16 mouse cellular contexts compared by ENCODE assay signal in genomic region chr3:109323447-109324300, GRCm38 (mm10). TPM values are rescaled to one million over a fixed set of nuclear protein-coding genes. Genes with fewer than 3 reads are reported as not detected.
A peak's percentile ranks its signal among the peaks of the same experiment; 100 is the strongest.
DNase-seq lines count a peak whose midpoint lies in the region; ATAC-seq and TF ChIP-seq lines count a peak whose summit lies in the region.
"Had no signal": no experiment of that assay in that cellular context is flagged by ENCODE, and none has a peak within 500 bp of the region (broad histone marks: within the 10 kb centered on the region; RNA-seq: fewer than 3 reads in every experiment).

No protein-coding gene starts in this region.

- no peak for DNase-seq in liver, postnatal 0 days
- peak; percentile 57 for DNase-seq in R1 (ENCODE audit: low read depth, low spot score)
- DNase-seq in thymus, postnatal 36 days: peak; percentile 38 to 59
- no peak for DNase-seq in gastrocnemius, adult 2 months
- DNase-seq in urinary bladder, postnatal 25 days (ENCODE audit: low spot score): no peak
- DNase-seq in hindbrain, embryonic 14.5 days (ENCODE audit: low spot score): no peak
- DNase-seq: adrenal gland, postnatal 25 days; layer of hippocampus, adult 9-11 months had no signal

- no peak overlapping the region for H3K9ac ChIP-seq in liver, embryonic 12.5 days
- no peak overlapping the region for H3K9ac ChIP-seq in liver, postnatal 0 days (replicated peaks)
- no peak overlapping the region for H3K9ac ChIP-seq in hindbrain, embryonic 14.5 days
- H3K9ac ChIP-seq: heart, embryonic 15.5 days; liver, embryonic 15.5 days had no signal

- H3K27me3 ChIP-seq in liver, embryonic 12.5 days (replicated peaks): no peaks in the 10 kb centered on the region
- no peaks in the 10 kb centered on the region for H3K27me3 ChIP-seq in liver, postnatal 0 days (ENCODE audit: insufficient read depth, low read length)
- H3K27me3 ChIP-seq in hindbrain, embryonic 14.5 days (ENCODE audit: control insufficient read depth, insufficient read depth, low read length): no peaks in the 10 kb centered on the region
- H3K27me3 ChIP-seq: heart, embryonic 15.5 days; liver, embryonic 15.5 days had no signal

- TF ChIP-seq EP300 in liver, postnatal 0 days (IDR thresholded peaks at IDR 0.05; ENCODE audit: low read depth): no peak

- intact Hi-C loops in gastrocnemius, adult 2 months (cut with DNase I): no loop called here

- H3K4me2 ChIP-seq in liver, embryonic 12.5 days: no peak overlapping the region
- H3K4me2 ChIP-seq in liver, postnatal 0 days (ENCODE audit: low read depth, low read length): no peak overlapping the region
- no peak overlapping the region for H3K4me2 ChIP-seq in hindbrain, embryonic 14.5 days (replicated peaks)
- H3K4me2 ChIP-seq: heart, embryonic 15.5 days; liver, embryonic 15.5 days had no signal

- ATAC-seq in liver, embryonic 12.5 days: 0 out of 2 replicates have a peak, but pooled peaks have one; percentile 37
- ATAC-seq in liver, postnatal 0 days: no peak
- peak; percentile 66 for ATAC-seq in megakaryocyte progenitor cell, adult 5-6 weeks (replicated peaks; ENCODE audit: poor library complexity)
- ATAC-seq in hindbrain, embryonic 14.5 days (ENCODE audit: low FRiP score): no peak
- ATAC-seq: hindbrain, postnatal 0 days had no signal

- no peaks in the 10 kb centered on the region for H3K4me1 ChIP-seq in liver, embryonic 12.5 days
- peaks cover 3% of the 10 kb centered on the region for H3K4me1 ChIP-seq in liver, postnatal 0 days (ENCODE audit: insufficient read depth)
- no peaks in the 10 kb centered on the region for H3K4me1 ChIP-seq in hindbrain, embryonic 14.5 days (replicated peaks; ENCODE audit: control insufficient read depth, insufficient read depth, low read length)
- H3K4me1 ChIP-seq: liver, embryonic 15.5 days had no signal

- no peak for TF ChIP-seq CTCF in liver, postnatal 0 days (IDR thresholded peaks at IDR 0.05; ENCODE audit: low read depth)
- no peak for TF ChIP-seq CTCF in gastrocnemius, adult 2 months (IDR thresholded peaks at IDR 0.05)

- WGBS in liver, embryonic 12.5 days (ENCODE audit: insufficient replicate concordance): 34% methylated on average over 7 of the region's 7 CpGs
- 28% methylated on average over 7 of the region's 7 CpGs for WGBS in liver, postnatal 0 days (ENCODE audit: insufficient replicate concordance)
- 65% methylated on average over 7 of the region's 7 CpGs for WGBS in hindbrain, embryonic 14.5 days

- H3K4me3 ChIP-seq in liver, embryonic 12.5 days: no peak overlapping the region
- no peak overlapping the region for H3K4me3 ChIP-seq in liver, postnatal 0 days (ENCODE audit: low read depth, low read length)
- no peak overlapping the region for H3K4me3 ChIP-seq in gastrocnemius, adult 2 months
- H3K4me3 ChIP-seq in hindbrain, embryonic 14.5 days (replicated peaks; ENCODE audit: low read length): no peak overlapping the region
- H3K4me3 ChIP-seq: erythroblast, embryonic 14.5 days; heart, embryonic 15.5 days; limb, embryonic 10.5 days; liver, embryonic 15.5 days had no signal

- no peaks in the 10 kb centered on the region for H3K9me3 ChIP-seq in liver, embryonic 12.5 days (replicated peaks)
- H3K9me3 ChIP-seq in liver, postnatal 0 days (ENCODE audit: low read length): no peaks in the 10 kb centered on the region
- no peaks in the 10 kb centered on the region for H3K9me3 ChIP-seq in hindbrain, embryonic 14.5 days (ENCODE audit: control insufficient read depth, low read length)
- H3K9me3 ChIP-seq: heart, embryonic 15.5 days; limb, embryonic 10.5 days; liver, embryonic 15.5 days had no signal

- no peaks in the 10 kb centered on the region for H3K36me3 ChIP-seq in liver, embryonic 12.5 days
- no peaks in the 10 kb centered on the region for H3K36me3 ChIP-seq in liver, postnatal 0 days (replicated peaks; ENCODE audit: insufficient read depth, low read length)
- no peaks in the 10 kb centered on the region for H3K36me3 ChIP-seq in hindbrain, embryonic 14.5 days (replicated peaks; ENCODE audit: control insufficient read depth, insufficient read depth)
- H3K36me3 ChIP-seq: heart, embryonic 15.5 days; limb, embryonic 10.5 days; liver, embryonic 15.5 days had no signal

- H3K27ac ChIP-seq in liver, embryonic 12.5 days: no peak overlapping the region
- no peak overlapping the region for H3K27ac ChIP-seq in liver, postnatal 0 days (ENCODE audit: low read depth)
- no peak overlapping the region for H3K27ac ChIP-seq in gastrocnemius, adult 2 months
- H3K27ac ChIP-seq in hindbrain, embryonic 14.5 days: no peak overlapping the region
- H3K27ac ChIP-seq: heart, embryonic 15.5 days; hindbrain, postnatal 0 days; kidney, postnatal 0 days; limb, embryonic 10.5 days; liver, embryonic 15.5 days had no signal

RNA-seq across cellular contexts. Expression of gene Vav3, which starts 16.8 kb away (rescaled TPM):
- 5.4 and 7.0 TPM in 2 replicates for polyA plus RNA-seq in liver, embryonic 12.5 days (2016; fragmentation: Nextera tagmentation; extraction: Ambion mirVana)
- 4.0 and 4.4 TPM in 2 replicates for polyA plus RNA-seq in liver, postnatal 0 days (2015; fragmentation: Nextera tagmentation; extraction: Ambion mirVana)
- total RNA-seq in megakaryocyte progenitor cell, adult 5-6 weeks (2015): 56.5 and 64.3 TPM in 2 replicates
- total RNA-seq in megakaryocyte progenitor cell, adult 5-6 weeks (2017): 62.2 and 78.0 TPM in 2 replicates
- total RNA-seq in gastrocnemius, adult 2 months (2021): 1 to 10 TPM in 1 of 2 experiments, under 1 TPM in 1; 0.94 to 2.6 TPM
- polyA plus RNA-seq in hindbrain, embryonic 14.5 days (2014; fragmentation: Nextera tagmentation; extraction: Ambion mirVana): 15.5 and 18.8 TPM in 2 replicates
- polyA plus RNA-seq: erythroblast, embryonic 14.5 days had no signal

Comparison
In these comparisons a context has a peak if more than half of its experiments do, and no peak if none do; other contexts are left out.
1. ATAC-seq: peak in liver, embryonic 12.5 days (single experiment) and megakaryocyte progenitor cell, adult 5-6 weeks (single experiment); none in liver, postnatal 0 days (single experiment) and hindbrain, embryonic 14.5 days (single experiment).
2. DNase-seq: peak in R1 (single experiment) and thymus, postnatal 36 days (2 of 2); none in liver, postnatal 0 days (single experiment), gastrocnemius, adult 2 months (single experiment), urinary bladder, postnatal 25 days (single experiment) and hindbrain, embryonic 14.5 days (single experiment).